ENCODE assay signal across 8 mouse cellular contexts in genomic region chr14:54866936-54867335, GRCm38 (mm10). TPM values are rescaled to one million over a fixed set of nuclear protein-coding genes. Genes with fewer than 3 reads are reported as not detected.
DNase-seq lines count a peak whose midpoint lies in the region; TF ChIP-seq lines count a peak whose summit lies in the region.
"Had no signal": no experiment of that assay in that cellular context is flagged by ENCODE, and none has a peak within 500 bp of the region (broad histone marks: within the 10 kb centered on the region; RNA-seq: fewer than 3 reads in every experiment).

No protein-coding gene starts in this region.

- no peak for TF ChIP-seq EP300 in ES-Bruce4 (IDR thresholded peaks at IDR 0.05; ENCODE audit: insufficient read depth, low read depth, low read length)

- intact Hi-C loops in gastrocnemius, postnatal 36 days (cut with DNase I) = no loop called here

- no peak overlapping the region for H3K27ac ChIP-seq in layer of hippocampus, adult 2 months
- no peak overlapping the region for H3K27ac ChIP-seq in ES-Bruce4 (ENCODE audit: insufficient read depth, low read length)
- no peak overlapping the region for H3K27ac ChIP-seq in small intestine, adult 2 months (ENCODE audit: insufficient read depth, low read depth, low read length)
- H3K27ac ChIP-seq: stomach, embryonic 15.5 days had no signal

- no peak overlapping the region for H3K9ac ChIP-seq in ES-Bruce4 (ENCODE audit: low read depth, poor library complexity, severe bottlenecking)
- H3K9ac ChIP-seq: stomach, embryonic 15.5 days had no signal

- TF ChIP-seq CTCF in layer of hippocampus, adult 2 months (conservative IDR thresholded peaks at IDR 0.05) = peak; percentile 70
- TF ChIP-seq CTCF in ES-Bruce4 (IDR thresholded peaks at IDR 0.05; ENCODE audit: low read depth, low read length) = peak; percentile 95
- peak; percentile 66; the same call in 1 of the 2 replicates for TF ChIP-seq CTCF in small intestine, adult 2 months (IDR thresholded peaks at IDR 0.05; ENCODE audit: extremely low read depth, insufficient read length, insufficient replicate concordance, low read depth, low read length)

- WGBS in small intestine, adult 2 months = 61% methylated on average over 5 of the region's 5 CpGs

- no peaks in the 10 kb centered on the region for H3K36me3 ChIP-seq in ES-Bruce4 (ENCODE audit: control insufficient read depth, insufficient read depth, low read length, poor library complexity, severe bottlenecking)
- H3K36me3 ChIP-seq in small intestine, adult 2 months (ENCODE audit: control insufficient read depth, insufficient read depth, low read length) = no peaks in the 10 kb centered on the region
- H3K36me3 ChIP-seq: stomach, embryonic 15.5 days had no signal

- no peak for DNase-seq in layer of hippocampus, adult 2 months (ENCODE audit: low spot score in 2 of 2)
- no peak for DNase-seq in layer of hippocampus, adult 8-10 months (ENCODE audit: low spot score in 2 of 2)
- peak; percentile 82 for DNase-seq in ZHBTc4 (ENCODE audit: low read depth, low spot score)
- no peak for DNase-seq in urinary bladder, postnatal 10 days (ENCODE audit: low spot score)
- no peak for DNase-seq in gastrocnemius, postnatal 36 days

- H3K9me3 ChIP-seq in ES-Bruce4 (replicated peaks; ENCODE audit: control insufficient read depth, insufficient read depth, low read length, poor library complexity, severe bottlenecking) = no peaks in the 10 kb centered on the region
- H3K9me3 ChIP-seq: stomach, embryonic 15.5 days had no signal

- TF ChIP-seq POLR2A in ES-Bruce4 (IDR thresholded peaks at IDR 0.05; ENCODE audit: insufficient read depth, low read length) = no peak
- TF ChIP-seq POLR2A in small intestine, adult 2 months (IDR thresholded peaks at IDR 0.05; ENCODE audit: low read depth, low read length) = no peak

- no peaks in the 10 kb centered on the region for H3K4me1 ChIP-seq in ES-Bruce4 (ENCODE audit: control insufficient read depth, insufficient read depth, low read length)
- H3K4me1 ChIP-seq in small intestine, adult 2 months (ENCODE audit: control insufficient read depth, insufficient read depth, insufficient read length, low read length) = no peaks in the 10 kb centered on the region
- H3K4me1 ChIP-seq: stomach, embryonic 15.5 days had no signal

- no peak overlapping the region for H3K4me3 ChIP-seq in layer of hippocampus, adult 2 months
- H3K4me3 ChIP-seq in ES-Bruce4 (ENCODE audit: low read depth, low read length) = no peak overlapping the region
- H3K4me3 ChIP-seq in small intestine, adult 2 months (ENCODE audit: low read depth, low read length) = no peak overlapping the region
- H3K4me3 ChIP-seq: stomach, embryonic 15.5 days had no signal

- no peaks in the 10 kb centered on the region for H3K27me3 ChIP-seq in ES-Bruce4 (ENCODE audit: control insufficient read depth, insufficient read depth, low read length, poor library complexity, severe bottlenecking)
- no peaks in the 10 kb centered on the region for H3K27me3 ChIP-seq in small intestine, adult 2 months (ENCODE audit: control insufficient read depth, insufficient read depth, low read length)
- H3K27me3 ChIP-seq: stomach, embryonic 15.5 days had no signal

RNA-seq across cellular contexts. Expression of gene Homez, which starts 3.8 kb away (rescaled TPM):
- 10 to 100 TPM; 22.0 to 22.2 TPM for total RNA-seq in layer of hippocampus, adult 2 months (2021)
- 10 to 100 TPM; 20.3 to 33.2 (median 26.2) TPM for total RNA-seq in layer of hippocampus, adult 8-10 months (2022)
- 12.1 and 16.8 TPM in 2 replicates for polyA plus RNA-seq in ES-Bruce4 (2011; ENCODE audit: insufficient read depth, insufficient read length, low read depth, missing spikeins)
- polyA plus RNA-seq in small intestine, adult 2 months (2012; rRNA removed) = 1.1 and 2.0 TPM in 2 replicates
- total RNA-seq in gastrocnemius, postnatal 36 days (2021) = 1 to 10 TPM; 2.6 to 4.0 TPM

RNA-seq across cellular contexts. Expression of gene Ppp1r3e, which starts 10.4 kb away (rescaled TPM):
- 10 to 100 TPM; 22.1 to 24.3 TPM for total RNA-seq in layer of hippocampus, adult 2 months (2021)
- 10 to 100 TPM; 18.2 to 23.0 (median 22.2) TPM for total RNA-seq in layer of hippocampus, adult 8-10 months (2022)
- polyA plus RNA-seq in ES-Bruce4 (2011; ENCODE audit: insufficient read depth, insufficient read length, low read depth, missing spikeins) = 4.2 and 6.3 TPM in 2 replicates
- polyA plus RNA-seq in small intestine, adult 2 months (2012; rRNA removed) = 8.9 and 17.4 TPM in 2 replicates
- 1 to 10 TPM; 2.9 to 3.0 TPM for total RNA-seq in gastrocnemius, postnatal 36 days (2021)

RNA-seq across cellular contexts. Expression of gene Bcl2l2, which starts 16.2 kb away (rescaled TPM):
- total RNA-seq in layer of hippocampus, adult 2 months (2021) = 100 to 1,000 TPM; 114 to 126 TPM
- total RNA-seq in layer of hippocampus, adult 8-10 months (2022) = 100 to 1,000 TPM; 117 to 125 (median 121) TPM
- polyA plus RNA-seq in ES-Bruce4 (2011; ENCODE audit: insufficient read depth, insufficient read length, low read depth, missing spikeins) = 25.0 and 26.8 TPM in 2 replicates
- 22.5 and 29.8 TPM in 2 replicates for polyA plus RNA-seq in small intestine, adult 2 months (2012; rRNA removed)
- 10 to 100 TPM; 20.9 to 25.9 TPM for total RNA-seq in gastrocnemius, postnatal 36 days (2021)

RNA-seq across cellular contexts. Expression of gene Gm20521, which starts 16.3 kb away (rescaled TPM):
- 1 to 10 TPM; 1.0 to 9.4 TPM for total RNA-seq in layer of hippocampus, adult 2 months (2021)
- 10 to 100 TPM in 1 of 4 experiments, not detected in 3; 25.6 TPM for total RNA-seq in layer of hippocampus, adult 8-10 months (2022)
- polyA plus RNA-seq in ES-Bruce4 (2011; ENCODE audit: insufficient read depth, insufficient read length, low read depth, missing spikeins) = not detected in 2 replicates
- polyA plus RNA-seq in small intestine, adult 2 months (2012; rRNA removed) = 5.8 and 12.4 TPM in 2 replicates
- total RNA-seq in gastrocnemius, postnatal 36 days (2021) = not detected

RNA-seq across cellular contexts. Expression of gene Pabpn1, which starts 25.4 kb away (rescaled TPM):
- 100 to 1,000 TPM; 271 to 305 TPM for total RNA-seq in layer of hippocampus, adult 2 months (2021)
- total RNA-seq in layer of hippocampus, adult 8-10 months (2022) = 100 to 1,000 TPM; 260 to 320 (median 270) TPM
- polyA plus RNA-seq in ES-Bruce4 (2011; ENCODE audit: insufficient read depth, insufficient read length, low read depth, missing spikeins) = 317 and 318 TPM in 2 replicates
- polyA plus RNA-seq in small intestine, adult 2 months (2012; rRNA removed) = 19.7 and 36.0 TPM in 2 replicates
- 10 to 100 TPM; 51.0 to 53.2 TPM for total RNA-seq in gastrocnemius, postnatal 36 days (2021)

Comparison
In these comparisons a context has a peak if more than half of its experiments do, and no peak if none do; other contexts are left out.
1. RNA of gene Homez, which starts 3.8 kb away (total RNA-seq): 20.3 to 33.2 TPM in layer of hippocampus, adult 8-10 months and 22.0 to 22.2 TPM in layer of hippocampus, adult 2 months; 2.6 to 4.0 TPM in gastrocnemius, postnatal 36 days; every median in the first group is over 4 times any median in the second.
2. RNA of gene Ppp1r3e, which starts 10.4 kb away (total RNA-seq): 22.1 to 24.3 TPM in layer of hippocampus, adult 2 months and 18.2 to 23.0 TPM in layer of hippocampus, adult 8-10 months; 2.9 to 3.0 TPM in gastrocnemius, postnatal 36 days; every median in the first group is over 4 times any median in the second.
3. RNA of gene Bcl2l2, which starts 16.2 kb away (total RNA-seq): 114 to 126 TPM in layer of hippocampus, adult 2 months and 117 to 125 TPM in layer of hippocampus, adult 8-10 months; 20.9 to 25.9 TPM in gastrocnemius, postnatal 36 days; every median in the first group is over 4 times any median in the second.
4. Peak in every context shown above with its lines, with median percentiles within 50 percentile points of each other: CTCF ChIP-seq.